Mouse (Mus musculus) c-Kit-positive CD71-positive TER-119-negative erythroid progenitor cells, embryonic 14.5 days (primary cell): Measurements from ENCODE around the gene Msmo1.

Experiments
- DNase-seq: peaks from one replicate; pipeline ENCODE4 v3.0.0-alpha.2; 2013; ENCODE audit warnings: low read depth

Gene Msmo1

GRCm38 (mm10) chr8:64733271-64733943, at the start of gene Msmo1:
Gene Msmo1 (minus strand): TSS chr8:64733792.
- peak; percentile 96 for DNase-seq

DNA sequence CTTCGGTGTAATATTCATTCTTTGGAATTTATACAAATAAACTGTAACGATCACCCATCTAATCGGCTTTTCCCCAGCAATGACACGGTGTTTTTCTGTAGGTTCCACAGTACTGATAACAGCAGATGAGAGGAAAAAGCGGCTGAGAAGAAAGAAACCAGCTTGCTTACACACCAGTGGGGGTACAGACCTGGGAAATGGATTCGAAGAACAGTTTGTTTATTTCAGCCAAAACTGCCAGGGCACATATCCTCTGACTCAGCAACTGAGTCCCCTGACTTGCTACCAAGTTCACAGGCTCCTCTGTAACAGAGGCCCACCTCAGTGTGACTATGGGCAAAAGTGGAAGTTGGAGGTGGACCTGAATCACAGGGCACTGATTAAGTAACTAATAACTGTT, 48.4 kb upstream of the Msmo1 start:
- no peak for DNase-seq

- DNase-seq, result no peak
Measured at GRCm38 (mm10) chr8:64777925-64778324, 44.3 kb upstream of the Msmo1 start.

DNA sequence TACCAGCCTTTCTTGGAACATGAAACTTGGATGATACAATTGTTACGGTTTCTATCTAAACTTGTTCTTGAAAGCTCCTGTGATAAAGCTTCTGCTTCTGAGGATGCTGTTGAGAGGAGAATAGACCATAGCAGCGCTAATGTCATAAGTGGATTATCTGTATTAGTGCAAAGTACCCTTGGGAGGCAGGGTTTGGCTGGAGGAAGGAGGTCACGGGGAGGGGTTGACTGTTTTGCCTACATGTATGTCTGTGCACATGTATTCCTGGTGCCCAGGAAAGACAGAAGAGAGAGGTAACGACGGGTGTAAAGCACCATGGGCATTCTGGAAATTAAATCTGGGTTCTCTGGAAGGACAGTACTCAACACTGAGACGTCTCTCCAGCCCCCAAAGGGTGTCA, 40.5 kb upstream of the Msmo1 start:
- no peak for DNase-seq

- no peak for DNase-seq
Measured at GRCm38 (mm10) chr8:64770814-64771213, 37.2 kb upstream of the Msmo1 start.

DNA sequence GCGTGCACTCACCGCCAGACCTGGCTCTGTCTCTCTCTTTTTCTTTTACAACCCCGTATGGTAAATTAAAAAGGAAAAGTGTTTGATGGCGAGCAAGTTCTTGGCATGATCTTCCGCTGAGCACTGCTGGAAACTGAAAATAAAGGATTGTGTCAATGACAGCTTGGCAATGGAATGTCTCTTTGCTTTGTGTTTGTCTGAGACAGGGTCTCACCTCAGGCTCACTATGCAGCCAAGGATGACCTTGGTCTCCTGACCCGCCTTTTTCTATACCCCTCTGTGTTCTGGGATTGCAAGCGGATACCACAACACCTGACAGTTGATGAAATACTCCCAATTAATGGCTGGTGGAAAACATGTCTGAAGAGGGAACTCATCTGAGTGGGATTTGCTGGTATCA, 36.0 kb upstream of the Msmo1 start:
- DNase-seq, result no peak

DNA sequence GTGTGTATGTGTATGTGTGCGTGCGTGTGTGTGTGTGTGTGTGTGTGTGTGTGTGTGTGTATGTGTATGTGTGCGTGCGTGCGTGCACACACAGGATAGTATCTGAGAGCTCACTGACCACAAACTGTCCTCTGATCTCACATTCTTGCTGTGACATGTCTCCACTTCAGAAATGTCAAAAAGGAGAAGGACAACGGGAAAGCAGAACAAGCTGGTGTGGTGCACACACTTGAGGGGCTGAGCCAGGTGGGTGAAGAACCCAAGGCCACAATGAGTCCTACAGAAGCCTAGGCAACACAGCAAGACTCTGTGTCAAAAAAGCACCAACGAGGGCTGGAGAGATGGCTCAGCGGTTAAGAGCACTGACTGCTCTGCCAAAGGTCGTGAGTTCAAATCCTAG, 35.1 kb upstream of the Msmo1 start:
- no peak for DNase-seq

- DNase-seq, result no peak
Measured at GRCm38 (mm10) chr8:64767047-64767446, 33.5 kb upstream of the Msmo1 start.

DNA sequence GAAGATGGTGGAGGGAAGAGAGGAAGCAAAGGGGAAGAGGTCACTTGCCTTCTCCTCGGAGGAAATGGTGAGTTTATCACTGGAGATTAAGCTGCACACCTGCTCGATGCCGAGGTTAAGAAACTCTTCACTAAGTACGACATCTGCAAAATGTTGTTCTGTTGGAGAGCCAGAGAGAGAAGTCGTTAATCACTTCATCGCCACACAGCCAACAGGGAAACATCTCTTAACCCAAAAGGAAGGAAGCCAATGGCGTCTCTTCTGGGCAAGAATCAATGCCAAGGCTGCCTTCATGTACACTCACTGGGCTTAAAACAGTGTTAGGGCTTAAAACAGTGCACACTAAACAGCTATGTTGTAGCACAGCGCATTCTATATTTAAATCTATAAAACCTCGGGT, 30.5 kb upstream of the Msmo1 start:
- no peak for DNase-seq

- DNase-seq, result no peak
Measured at GRCm38 (mm10) chr8:64762751-64763150, 29.2 kb upstream of the Msmo1 start.

DNA sequence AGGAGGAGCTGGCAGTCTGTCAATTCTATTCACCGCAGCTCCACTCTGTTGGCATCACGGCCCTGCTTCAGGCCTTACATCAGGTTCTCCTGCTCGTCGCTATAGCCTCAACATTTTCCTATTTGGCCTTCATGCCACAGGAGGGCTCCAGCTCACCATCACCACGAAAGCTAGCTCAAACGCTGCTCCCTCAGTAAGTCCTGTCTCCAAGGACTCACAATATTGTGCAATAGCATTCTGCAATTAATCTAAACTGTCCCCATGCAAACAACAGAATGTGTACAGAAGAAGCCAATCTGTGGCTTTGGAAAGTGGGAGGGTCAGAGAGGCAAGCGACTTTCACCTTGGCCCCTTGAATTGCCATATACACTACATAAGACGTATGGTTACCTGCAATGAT, 27.8 kb upstream of the Msmo1 start:
- no peak for DNase-seq

DNA sequence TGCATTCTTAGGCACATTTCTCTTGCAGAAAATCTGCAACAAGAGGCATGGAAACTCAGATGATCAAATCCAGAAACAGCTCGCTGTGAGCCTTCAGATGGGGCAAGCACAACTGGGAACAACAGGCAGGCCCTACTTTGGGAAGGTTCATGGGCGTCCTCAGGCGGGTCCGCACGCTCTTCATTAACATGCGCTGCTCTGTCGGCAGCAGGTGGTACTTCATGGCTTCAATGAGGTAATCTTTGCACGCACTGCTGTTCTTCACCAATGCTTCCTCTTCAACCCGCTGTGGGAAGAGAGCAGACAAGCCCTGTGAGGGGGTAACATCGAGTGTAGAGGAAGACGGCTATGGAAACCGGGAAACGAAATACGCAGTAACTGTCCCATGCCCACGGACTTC, 24.4 kb upstream of the Msmo1 start:
- DNase-seq, result no peak

DNA sequence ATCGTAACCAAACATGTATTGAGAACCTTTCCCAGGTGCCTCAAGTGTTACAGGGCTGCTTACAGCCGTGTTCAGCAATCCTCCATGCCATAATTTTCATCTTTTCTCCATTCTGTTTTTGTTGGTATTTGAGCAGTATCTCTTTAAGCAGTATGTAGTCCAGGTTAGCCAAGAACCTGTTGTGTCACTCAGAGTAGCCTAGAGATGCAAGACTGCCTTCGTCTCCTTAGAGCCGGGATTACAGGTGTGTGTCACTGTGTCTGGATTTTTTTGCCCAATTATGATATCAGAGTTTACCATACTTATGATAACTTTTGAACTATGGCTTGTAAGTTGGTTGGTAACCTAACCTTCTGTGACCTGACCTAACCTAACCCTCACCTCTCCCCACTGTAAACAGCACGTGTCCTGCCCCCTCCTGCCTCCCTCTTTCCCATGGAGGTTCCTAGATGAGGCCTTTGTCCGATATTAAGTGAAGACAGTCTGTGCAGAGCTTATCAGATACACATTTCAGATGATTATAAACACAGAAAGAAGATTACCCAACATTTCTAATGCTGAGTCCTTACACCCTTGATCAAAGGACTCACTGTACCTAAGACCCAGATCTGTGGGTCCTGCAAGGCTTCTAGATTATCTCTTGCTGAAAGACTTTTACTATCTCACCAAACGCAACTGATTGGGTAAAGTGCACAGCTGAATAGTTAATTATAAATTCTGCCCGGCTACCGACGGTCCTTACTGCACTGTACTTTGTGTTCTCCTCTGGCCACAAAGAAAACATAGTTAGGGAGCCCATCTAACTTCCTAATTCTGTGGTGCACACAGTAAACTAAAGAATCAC, 12.8 kb upstream of the Msmo1 start:
- DNase-seq, result no peak

DNA sequence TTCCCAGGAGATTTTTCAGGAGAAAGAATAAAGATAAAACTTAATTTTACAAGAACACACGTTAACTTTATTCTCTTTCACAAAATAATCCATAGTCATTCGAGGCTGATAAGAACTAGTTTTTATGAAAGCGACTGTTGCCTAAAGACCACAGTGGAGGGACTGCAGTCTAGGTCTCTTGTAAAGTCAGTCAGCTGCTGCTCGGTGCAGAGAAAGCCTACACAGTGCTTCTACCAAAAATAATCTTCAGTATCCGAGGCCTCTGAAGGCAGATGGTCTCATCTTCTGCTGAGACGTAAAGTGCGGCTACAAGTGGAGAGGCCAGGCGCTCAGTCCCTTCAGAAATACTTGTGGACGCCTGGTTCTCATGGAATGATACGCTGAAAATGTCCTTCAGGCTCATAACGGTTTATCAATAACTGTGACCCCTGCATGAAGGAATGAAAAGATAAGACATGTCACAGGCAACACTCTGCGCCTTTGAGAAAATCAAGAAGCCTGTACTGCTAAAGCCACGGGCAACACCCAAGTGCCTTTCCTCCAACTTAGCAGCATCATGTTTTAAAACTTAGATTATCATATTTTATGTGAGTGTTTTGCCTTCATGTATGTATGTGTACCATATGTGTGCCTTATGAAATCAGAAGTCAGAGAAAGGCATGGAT, 7.1 kb upstream of the Msmo1 start:
- DNase-seq, result no peak

DNA sequence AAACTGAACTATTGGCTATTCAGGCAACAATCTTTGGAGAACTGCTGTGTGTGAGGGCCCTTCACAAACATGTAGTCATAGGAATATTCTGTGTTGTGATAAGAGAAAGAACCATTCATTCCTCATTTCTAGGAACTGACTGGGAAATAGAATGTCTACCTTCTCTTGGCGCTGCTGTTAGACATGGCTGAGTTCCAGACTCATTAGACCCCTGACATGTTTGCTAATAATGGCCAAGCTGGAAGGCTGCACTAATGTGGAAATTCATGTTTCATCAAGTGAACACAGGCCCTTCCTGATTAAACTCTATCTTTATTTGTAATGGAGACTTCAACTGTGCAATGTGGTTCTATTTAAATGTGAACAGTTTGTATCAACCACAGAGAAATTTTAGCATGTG, 5.3 kb upstream of the Msmo1 start:
- DNase-seq, result no peak

DNA sequence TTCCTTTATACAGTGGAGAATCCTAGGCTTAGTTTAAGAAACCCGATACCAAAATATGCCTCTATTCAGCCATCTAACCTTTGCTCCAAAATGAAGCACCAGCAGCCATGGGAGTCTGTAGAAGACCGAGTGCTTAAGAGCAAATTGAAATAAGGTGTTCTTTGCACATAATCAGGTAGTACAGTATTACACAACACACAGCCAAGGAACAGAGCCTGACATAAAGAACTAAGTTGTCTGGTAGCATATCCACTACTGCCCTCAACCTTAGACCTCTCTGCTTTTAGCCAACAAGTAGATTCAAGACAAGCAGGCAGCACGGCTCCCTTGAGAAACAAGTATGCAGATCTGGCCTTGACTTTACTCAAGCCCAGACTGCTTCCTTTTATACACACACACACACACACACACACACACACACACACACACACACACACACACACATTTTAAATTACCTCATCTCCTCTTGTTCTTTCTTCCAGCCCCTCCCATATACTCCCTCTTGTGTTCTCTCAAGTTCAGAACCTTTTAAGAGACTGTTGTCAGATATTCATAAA, 3.3 kb upstream of the Msmo1 start:
- DNase-seq, result no peak

GRCm38 (mm10) chr8:64735161-64735560, 1.6 kb upstream of the Msmo1 start:
- DNase-seq, result no peak

GRCm38 (mm10) chr8:64732596-64732995, 996 bp downstream of the Msmo1 start:
- no peak for DNase-seq

DNA sequence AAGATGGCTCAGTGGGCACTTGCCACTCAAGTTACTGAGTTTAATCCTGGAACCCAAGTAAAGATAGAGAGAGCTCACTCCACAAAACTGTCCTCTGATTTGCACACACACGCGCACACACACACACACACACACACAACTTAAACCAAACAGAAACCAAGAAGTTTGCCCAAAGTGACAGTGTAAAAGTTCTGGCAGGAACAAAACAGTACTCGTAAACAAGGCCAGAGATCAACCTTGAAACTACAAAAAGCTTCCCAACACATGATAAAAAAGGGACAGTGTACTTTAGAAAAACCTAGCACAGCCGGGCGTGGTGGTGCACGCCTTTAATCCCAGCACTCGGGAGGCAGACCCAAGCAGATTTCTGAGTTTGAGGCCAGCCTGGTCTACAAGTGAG, 5.4 kb downstream of the Msmo1 start:
- no peak for DNase-seq

GRCm38 (mm10) chr8:64726190-64726695, 7.3 kb downstream of the Msmo1 start:
- DNase-seq, result no peak

DNA sequence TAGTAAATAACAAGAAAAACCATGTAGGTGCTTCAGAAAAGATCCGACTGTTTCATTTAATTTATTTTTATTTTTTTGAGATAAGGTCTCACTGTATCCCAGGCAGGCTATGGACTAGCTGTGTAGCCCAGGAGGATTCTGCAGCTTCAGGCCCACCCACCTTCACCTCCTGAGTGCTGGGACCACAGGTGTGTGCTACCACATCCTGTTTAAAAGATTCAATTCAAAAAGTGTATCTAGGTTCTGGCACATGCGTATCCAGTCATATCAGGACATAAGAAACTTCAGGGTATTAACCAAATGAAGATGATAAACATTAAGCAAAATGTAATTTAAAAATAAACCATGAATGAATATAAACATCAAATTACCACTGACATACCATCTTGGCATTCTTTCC, 10.4 kb downstream of the Msmo1 start:
- DNase-seq, result no peak

DNA sequence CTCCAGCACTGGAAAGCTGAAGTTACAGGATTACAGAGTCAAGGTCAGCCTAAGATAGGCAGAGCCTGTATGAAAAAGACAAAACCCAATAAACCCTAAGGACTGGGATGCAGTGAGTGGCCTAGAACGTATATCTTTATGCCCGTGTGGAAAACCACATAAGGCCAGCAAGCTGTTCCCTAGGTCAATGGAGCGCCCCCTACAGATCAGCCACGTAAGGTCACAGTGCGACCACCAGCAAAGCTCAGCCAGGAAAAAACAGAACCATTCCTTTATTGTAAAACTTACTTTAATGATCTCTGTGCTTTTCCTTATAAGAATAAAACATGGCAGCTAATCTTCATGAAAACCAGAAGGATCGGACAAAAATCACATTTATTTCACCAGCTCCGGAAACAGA, 15.7 kb downstream of the Msmo1 start:
- no peak for DNase-seq

DNA sequence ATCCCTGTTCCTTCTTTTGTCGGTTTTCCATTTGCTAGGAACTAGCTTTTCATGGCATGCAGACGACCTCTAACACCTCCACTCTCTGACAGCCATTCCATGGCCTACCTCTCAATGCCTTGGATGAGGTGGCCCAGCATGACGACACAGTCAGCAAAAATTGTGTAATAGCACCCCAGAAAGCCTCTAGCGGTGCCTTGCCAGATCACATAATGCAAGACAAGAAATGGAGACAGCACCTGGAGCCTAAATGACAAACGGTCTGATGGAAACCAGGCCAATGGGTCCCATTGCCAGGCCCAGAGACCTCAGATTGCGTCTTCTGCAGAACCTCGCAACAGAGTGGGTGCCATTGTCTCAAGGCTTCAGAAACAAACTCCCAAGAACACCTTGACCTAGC, 21.1 kb downstream of the Msmo1 start:
- no peak for DNase-seq
